10 mouse cellular contexts compared by ENCODE assay signal in the genomic region with DNA sequence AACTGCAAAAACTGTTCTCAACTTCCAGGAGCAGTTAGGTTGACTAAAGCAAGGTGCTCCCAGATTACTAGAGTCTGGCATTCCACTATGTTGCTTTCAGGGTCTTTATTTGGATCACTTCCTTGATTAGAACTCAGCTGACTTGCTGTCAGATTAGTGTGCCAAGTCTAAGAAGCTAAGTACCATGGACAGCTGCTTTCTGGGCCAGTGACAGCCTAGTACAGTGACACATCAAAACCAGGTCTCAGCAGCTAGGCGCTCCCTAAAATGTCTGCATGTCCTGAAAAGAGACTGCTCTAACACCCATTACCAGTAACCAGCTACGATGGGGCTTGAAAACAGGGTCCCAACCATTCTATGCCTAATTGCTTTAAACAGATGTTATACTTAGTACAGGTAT. TPM values are rescaled to one million over a fixed set of nuclear protein-coding genes. Genes with fewer than 3 reads are reported as not detected.
DNase-seq lines count a peak whose midpoint lies in the region.
"Had no signal": no experiment of that assay in that cellular context is flagged by ENCODE, and none has a peak within 500 bp of the region (broad histone marks: within the 10 kb centered on the region; RNA-seq: fewer than 3 reads in every experiment).

No protein-coding gene starts in this region.

- DNase-seq in adrenal gland, adult (ENCODE audit: inconsistent age in 2 of 2, low spot score in 1 of 2): peak; percentile 12 to 72
- no peak for DNase-seq in adrenal gland, postnatal 4 days (ENCODE audit: low spot score in 2 of 2)
- peak; percentile 47 for DNase-seq in layer of hippocampus, adult 9-11 months
- DNase-seq in layer of hippocampus, postnatal 36 days: no peak
- peak; percentile 51 for DNase-seq in adrenal gland, postnatal 10 days
- peak; percentile 7 to 34 for DNase-seq in kidney, postnatal 36 days
- no peak for DNase-seq in frontal cortex, postnatal 25 days (ENCODE audit: low spot score in 2 of 2)
- DNase-seq in B cell, adult 2 months: no peak
- DNase-seq: forebrain, postnatal 0 days; spleen, adult 18-20 months had no signal

RNA-seq across cellular contexts. Expression of a gene that starts 8.7 kb away (rescaled TPM):
- 10 to 100 TPM; 22.5 to 22.8 TPM for total RNA-seq in adrenal gland, postnatal 4 days (2021)
- 100 to 1,000 TPM; 374 to 393 TPM for total RNA-seq in layer of hippocampus, postnatal 36 days (2021)
- total RNA-seq in adrenal gland, postnatal 10 days (2021): 10 to 100 TPM; 12.3 to 14.7 TPM

Comparison
In these comparisons a context has a peak if more than half of its experiments do, and no peak if none do; other contexts are left out.
1. DNase-seq: peak in adrenal gland, adult (2 of 2), layer of hippocampus, adult 9-11 months (single experiment), adrenal gland, postnatal 10 days (single experiment) and kidney, postnatal 36 days (2 of 2); none in adrenal gland, postnatal 4 days (0 of 2), layer of hippocampus, postnatal 36 days (0 of 2), frontal cortex, postnatal 25 days (0 of 2) and B cell, adult 2 months (0 of 2).
2. RNA of a gene that starts 8.7 kb away (total RNA-seq): 374 to 393 TPM in layer of hippocampus, postnatal 36 days; 22.5 to 22.8 TPM in adrenal gland, postnatal 4 days and 12.3 to 14.7 TPM in adrenal gland, postnatal 10 days; every median in the first group is over 10 times any median in the second.